In the genomic region with DNA sequence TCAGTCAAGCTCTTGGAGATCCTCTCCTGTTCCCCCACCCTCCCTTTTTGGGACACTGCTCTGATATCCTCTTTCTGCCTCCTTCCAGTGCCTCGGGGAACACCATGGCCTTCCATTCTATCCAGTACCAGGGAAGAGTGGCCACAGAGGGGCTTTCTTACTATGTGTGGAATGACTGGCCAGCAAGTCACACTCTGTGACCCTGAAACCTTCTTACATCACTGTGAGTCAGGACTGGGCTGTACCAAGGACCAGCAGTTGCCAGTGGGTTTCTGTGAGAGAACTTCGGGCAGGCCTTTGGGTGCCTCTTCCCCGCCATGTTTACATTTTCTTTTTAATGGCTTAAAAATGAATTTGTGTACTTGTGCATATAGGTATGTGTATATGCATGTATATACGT, we compare ENCODE assay signal across 14 mouse cellular contexts.
"Had no signal": no experiment of that assay in that cellular context is flagged by ENCODE, and none has a peak within 500 bp of the region (broad histone marks: within the 10 kb centered on the region; RNA-seq: fewer than 3 reads in every experiment).

No protein-coding gene starts in this region.

- DNase-seq: gastrocnemius, adult 2 months; gastrocnemius, postnatal 10 days; gastrocnemius, postnatal 25 days; heart, adult 18-20 months; heart, postnatal 10 days; heart, postnatal 4 days; kidney, adult 18-20 months; kidney, adult 8-10 months; kidney, postnatal 10 days; kidney, postnatal 25 days; kidney, postnatal 4 days; liver; liver, embryonic 13.5 days; liver, postnatal 0 days had no signal
